Mouse (Mus musculus) heart, embryonic 14.5 days (tissue): ENCODE results near the gene Olfr555. TPM values are rescaled to one million over a fixed set of nuclear protein-coding genes. Genes with fewer than 3 reads are reported as not detected.
"Not testable (repeated sequence)": the region's sequence is repeated elsewhere in the genome, so short reads cannot be mapped to it uniquely, and the experiment has no call there.

Source experiments
- ATAC-seq: fragments of 200-750 bp; cut with Nextera tagmentation; 2 replicates; pipeline ENCODE4 v1.8.0; 2017; ENCODE audit warnings: low read depth, moderate TSS enrichment; ENCODE audit not compliant: insufficient number of reproducible peaks, insufficient read depth, low FRiP score
- H3K27ac ChIP-seq, 2 experiments: fragments of 200-500 bp in 1 of 2; fragments of 300-500 bp in 1 of 2; sonication (generic) in 1 of 2; replicated peaks in 1 of 2; 2 replicates each; pipeline ENCODE4 v1.5.1; 2012 to 2014; ENCODE audit warnings: low read depth in 2 of 2, low read length in 2 of 2, control low read depth in 1 of 2, mild to moderate bottlenecking in 1 of 2, mixed read lengths in 1 of 2; ENCODE audit not compliant: control insufficient read depth in 1 of 2, insufficient read depth in 1 of 2
- H3K27me3 ChIP-seq: fragments of 300-500 bp; sonication (generic); 2 replicates; pipeline ENCODE4 v1.6.1; 2014; ENCODE audit warnings: mild to moderate bottlenecking, low read length, control low read depth; ENCODE audit not compliant: control insufficient read depth, insufficient read depth
- H3K36me3 ChIP-seq: fragments of 300-500 bp; sonication (generic); 2 replicates; pipeline ENCODE4 v1.6.1; 2014; ENCODE audit warnings: mild to moderate bottlenecking, control low read depth, low read length, mixed read lengths; ENCODE audit not compliant: control insufficient read depth, insufficient read depth
- H3K4me1 ChIP-seq, 2 experiments: fragments of 200-500 bp in 1 of 2; fragments of 300-500 bp in 1 of 2; sonication (generic) in 1 of 2; 2 replicates each; pipeline ENCODE4 v1.6.1; 2012 to 2014; ENCODE audit warnings: low read length in 2 of 2, control low read depth in 1 of 2, mixed read lengths in 1 of 2; ENCODE audit not compliant: control insufficient read depth in 2 of 2, insufficient read depth in 2 of 2
- H3K4me2 ChIP-seq: fragments of 300-500 bp; sonication (generic); 2 replicates; pipeline ENCODE4 v1.6.1; 2014; ENCODE audit warnings: mild to moderate bottlenecking, low read length
- H3K4me3 ChIP-seq, 2 experiments: fragments of 200-500 bp in 1 of 2; fragments of 300-500 bp in 1 of 2; sonication (generic) in 1 of 2; 2 replicates each; pipeline ENCODE4 v1.5.1; 2012 to 2014; ENCODE audit warnings: low read length in 2 of 2, mild to moderate bottlenecking in 2 of 2, control low read depth in 1 of 2, low read depth in 1 of 2, moderate library complexity in 1 of 2; ENCODE audit not compliant: control insufficient read depth in 1 of 2, insufficient read depth in 1 of 2
- H3K9ac ChIP-seq: fragments of 300-500 bp; sonication (generic); 2 replicates; pipeline ENCODE4 v1.6.1; 2014; ENCODE audit warnings: mild to moderate bottlenecking, low read length
- H3K9me3 ChIP-seq: fragments of 300-500 bp; sonication (generic); 2 replicates; pipeline ENCODE4 v1.6.1; 2016; ENCODE audit warnings: low read length, control low read depth; ENCODE audit not compliant: control insufficient read depth
- WGBS: fragments of 180-500 bp; shearing (Covaris S2); extraction: QIAGEN DNeasy Blood & Tissue Kit; methylation state at CpG from one replicate; pipeline ENCODE4 v1.1.7; 2014; 5-methylcytosine and 5-hydroxymethylcytosine counted together
- polyA plus RNA-seq: library from polyadenylated mRNA; unstranded; fragments of >200 nt; fragmentation: Nextera tagmentation; extraction: Ambion mirVana; gene quantifications from 2 replicates; pipeline ENCODE4 v1.2.1, GENCODE M21; 2014

The Olfr555 gene
- not detected in 2 replicates for polyA plus RNA-seq

- no peaks in the 10 kb centered on the region for H3K9me3 ChIP-seq
- H3K9ac ChIP-seq, result no peak within 1 kb of the TSS
- WGBS, result 57% methylated on average over 1 of the region's 1 CpGs
- H3K4me1 ChIP-seq, result no peaks in the 10 kb centered on the region
- no peak within 1 kb of the TSS for H3K4me2 ChIP-seq
- H3K27ac ChIP-seq, result no peak within 1 kb of the TSS
- no peak within 1 kb of the TSS for H3K4me3 ChIP-seq
- H3K36me3 ChIP-seq, result no peaks in the 10 kb centered on the region
- no peak for ATAC-seq
- no peaks in the 10 kb centered on the region for H3K27me3 ChIP-seq
Observed at GRCm38 (mm10) chr7:102658523-102658922, at the start of gene Olfr555. Gene Olfr555 (plus strand): TSS chr7:102658823.

GRCm38 (mm10) chr7:102618118-102618517, 40.5 kb upstream of the Olfr555 start, which contains the start of gene Olfr553:
Gene Olfr553 (minus strand): TSS chr7:102618218.
- H3K9me3 ChIP-seq, result no peaks in the 10 kb centered on the region
- no peaks in the 10 kb centered on the region for H3K27me3 ChIP-seq
- no peak within 1 kb of the TSS for H3K4me3 ChIP-seq
- ATAC-seq, result no peak
- H3K36me3 ChIP-seq, result no peaks in the 10 kb centered on the region
- no peaks in the 10 kb centered on the region for H3K4me1 ChIP-seq
- H3K4me2 ChIP-seq, result no peak within 1 kb of the TSS
- no peak within 1 kb of the TSS for H3K9ac ChIP-seq
- H3K27ac ChIP-seq, result no peak within 1 kb of the TSS

DNA sequence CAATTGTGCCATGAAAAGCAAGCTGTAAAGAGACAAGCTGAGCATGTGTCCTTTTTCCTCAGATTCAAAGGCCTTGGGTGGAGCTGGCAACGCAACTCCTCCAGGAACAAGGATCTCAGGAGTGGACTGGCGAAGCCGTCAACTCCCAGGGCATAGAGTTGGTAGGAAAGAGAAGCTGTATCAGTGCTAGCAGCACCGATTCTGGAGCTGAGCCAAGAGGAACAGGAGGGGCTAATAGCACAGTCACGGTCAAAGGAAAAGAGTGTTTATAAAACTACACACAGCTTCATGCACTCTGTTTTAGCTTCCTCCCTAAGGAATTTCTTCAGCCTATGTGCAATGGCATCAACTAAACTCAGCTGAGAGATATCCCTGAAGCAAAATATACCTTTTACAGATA, 39.0 kb upstream of the Olfr555 start:
- WGBS, result 44% methylated on average over 5 of the region's 5 CpGs
- Histone ChIP-seq H3K4me1 (no peaks in the 10 kb centered on the region), H3K4me3 (no peak overlapping the region), H3K9ac (no peak overlapping the region), H3K27ac (no peak overlapping the region), H3K4me2 (no peak overlapping the region), H3K27me3 (no peaks in the 10 kb centered on the region), H3K36me3 (no peaks in the 10 kb centered on the region), H3K9me3 (no peaks in the 10 kb centered on the region)
- no peak for ATAC-seq

GRCm38 (mm10) chr7:102620368-102620767, 38.3 kb upstream of the Olfr555 start:
- not testable (repeated sequence) for ATAC-seq, H3K36me3 ChIP-seq, H3K4me1 ChIP-seq, H3K9ac ChIP-seq, H3K27me3 ChIP-seq, H3K9me3 ChIP-seq, H3K4me3 ChIP-seq, H3K4me2 ChIP-seq, H3K27ac ChIP-seq
- 82% methylated on average over 15 of the region's 19 CpGs for WGBS

GRCm38 (mm10) chr7:102636665-102637064, 22.0 kb upstream of the Olfr555 start:
- no peaks in the 10 kb centered on the region for H3K27me3 ChIP-seq
- H3K4me3 ChIP-seq, result no peak overlapping the region
- no peak overlapping the region for H3K27ac ChIP-seq
- WGBS, result 33% methylated on average over 3 of the region's 3 CpGs
- H3K4me1 ChIP-seq, result no peaks in the 10 kb centered on the region
- no peaks in the 10 kb centered on the region for H3K36me3 ChIP-seq
- no peak overlapping the region for H3K4me2 ChIP-seq
- H3K9ac ChIP-seq, result no peak overlapping the region
- no peaks in the 10 kb centered on the region for H3K9me3 ChIP-seq
- no peak for ATAC-seq

DNA sequence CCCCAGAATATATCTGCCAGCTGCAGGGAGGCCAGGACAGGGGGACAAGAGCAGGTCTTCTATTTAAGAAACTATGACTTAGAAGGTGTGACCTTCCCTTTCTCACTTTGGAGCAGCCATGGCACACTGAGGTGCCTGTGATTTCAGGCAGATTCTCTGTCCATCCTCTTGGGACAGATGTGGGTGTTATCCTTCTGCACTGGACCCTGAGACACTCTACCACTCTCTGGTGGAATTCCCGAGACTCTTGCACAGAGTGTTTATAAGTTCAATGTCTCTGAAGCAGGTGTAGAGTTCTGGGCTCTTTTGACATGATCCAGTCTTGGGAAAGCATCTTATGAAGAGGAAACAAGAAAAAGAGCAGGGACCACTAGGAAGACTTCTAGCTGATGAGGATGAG, 20.5 kb upstream of the Olfr555 start, which contains the start of gene Olfr554:
TSS of gene Olfr554 (plus strand) at position 301 of the 400 bp plus-strand sequence.
- Histone ChIP-seq H3K4me2 (no peak within 1 kb of the TSS), H3K27me3 (no peaks in the 10 kb centered on the region), H3K36me3 (no peaks in the 10 kb centered on the region), H3K4me1 (no peaks in the 10 kb centered on the region), H3K27ac (no peak within 1 kb of the TSS), H3K9ac (no peak within 1 kb of the TSS), H3K9me3 (no peaks in the 10 kb centered on the region), H3K4me3 (no peak within 1 kb of the TSS)
- no peak for ATAC-seq
- 46% methylated on average over 1 of the region's 1 CpGs for WGBS

GRCm38 (mm10) chr7:102644945-102645344, 13.7 kb upstream of the Olfr555 start:
- 35% methylated on average over 3 of the region's 4 CpGs for WGBS
- not testable (repeated sequence) for H3K27me3 ChIP-seq, H3K36me3 ChIP-seq, H3K4me1 ChIP-seq, H3K9ac ChIP-seq, ATAC-seq, H3K4me3 ChIP-seq, H3K27ac ChIP-seq, H3K9me3 ChIP-seq, H3K4me2 ChIP-seq

DNA sequence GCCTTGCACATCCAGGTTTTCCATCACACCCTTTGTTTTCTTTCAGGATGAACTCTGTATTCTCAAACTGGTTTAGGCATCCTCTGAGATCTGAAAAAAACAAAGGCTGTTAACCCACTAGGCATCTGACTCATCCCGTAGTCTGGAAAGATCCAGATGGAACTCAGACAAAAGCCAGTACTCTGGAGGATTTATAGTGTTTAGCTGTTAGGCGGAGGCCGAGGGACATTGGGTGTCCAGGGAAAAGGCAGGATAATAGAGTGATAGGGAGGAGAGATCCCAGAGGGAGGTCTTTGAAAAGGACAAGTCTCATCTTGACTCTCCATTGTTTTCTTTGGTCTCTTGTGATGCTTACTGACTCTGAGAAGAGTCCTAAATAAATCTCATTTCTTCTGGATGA, 6.0 kb downstream of the Olfr555 start, which contains the start of gene Olfr556:
TSS of gene Olfr556 (plus strand) at position 301 of the 400 bp plus-strand sequence.
- Histone ChIP-seq H3K9me3 (no peaks in the 10 kb centered on the region), H3K4me3 (no peak within 1 kb of the TSS), H3K4me1 (no peaks in the 10 kb centered on the region), H3K27me3 (no peaks in the 10 kb centered on the region), H3K36me3 (no peaks in the 10 kb centered on the region), H3K4me2 (no peak within 1 kb of the TSS), H3K9ac (no peak within 1 kb of the TSS), H3K27ac (no peak within 1 kb of the TSS)
- 74% methylated on average over 3 of the region's 3 CpGs for WGBS
- ATAC-seq, result no peak
